Mouse (Mus musculus) activated CD4-positive, CD25-positive, alpha-beta regulatory T cell, adult 4 months (primary cell): ENCODE measurements around the gene Tmem235. TPM values are rescaled to one million over a fixed set of nuclear protein-coding genes. Genes with fewer than 3 reads are reported as not detected.
"Not testable (repeated sequence)": the region's sequence is repeated elsewhere in the genome, so short reads cannot be mapped to it uniquely, and the experiment has no call there.

Experiments
- ATAC-seq: one replicate; pipeline ENCODE4 v1.8.0; 2017
- polyA plus RNA-seq, 2 experiments: library from polyadenylated mRNA; unstranded; fragments of 100-300 nt; shearing (Covaris generic); gene quantifications; one replicate each; pipeline ENCODE4 v1.2.1; 2017

Gene Tmem235
- not detected for polyA plus RNA-seq

DNA sequence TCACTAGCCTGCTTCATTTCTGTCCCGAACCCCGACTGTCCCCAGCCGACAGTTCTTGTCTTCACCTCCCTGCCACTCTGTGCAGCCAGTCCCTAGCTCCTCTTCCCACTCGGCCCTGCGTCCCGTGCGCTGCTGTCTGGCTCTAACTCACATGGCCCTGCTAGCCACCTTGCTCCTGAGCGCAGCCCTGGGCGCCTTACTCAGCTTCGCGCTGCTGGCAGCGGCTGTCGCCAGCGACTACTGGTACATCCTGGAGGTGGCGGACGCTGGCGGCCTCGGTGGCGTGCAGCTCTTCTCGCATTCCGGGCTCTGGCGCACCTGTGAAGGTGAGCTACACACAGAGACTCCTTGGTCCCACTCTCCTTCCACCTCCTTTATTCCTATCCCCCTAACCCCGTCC lies at the start of gene Tmem235:
Tmem235 (plus strand) TSS at position 152 of the 400 bp plus-strand sequence.
- no peak for ATAC-seq

DNA sequence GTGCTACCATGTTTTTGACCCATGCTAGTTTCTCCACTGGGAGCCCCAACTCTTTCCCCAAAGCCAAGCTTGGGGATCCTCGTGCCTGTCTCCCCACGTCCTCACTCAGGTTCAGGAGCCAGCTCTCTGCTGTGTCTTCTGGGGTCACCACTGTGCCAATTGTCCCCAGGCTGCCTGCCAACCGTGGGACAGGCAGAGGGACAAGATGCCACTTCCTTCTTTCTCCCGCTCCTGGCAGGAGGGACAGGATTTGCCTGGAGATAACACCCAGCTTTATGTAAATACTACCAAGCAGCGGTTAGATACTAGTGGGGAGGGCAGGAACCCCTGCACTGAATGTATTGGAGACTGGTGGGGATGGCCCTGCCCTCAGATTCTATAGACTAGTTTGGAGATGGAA lies 46.7 kb upstream of the Tmem235 start:
- ATAC-seq, result no peak

DNA sequence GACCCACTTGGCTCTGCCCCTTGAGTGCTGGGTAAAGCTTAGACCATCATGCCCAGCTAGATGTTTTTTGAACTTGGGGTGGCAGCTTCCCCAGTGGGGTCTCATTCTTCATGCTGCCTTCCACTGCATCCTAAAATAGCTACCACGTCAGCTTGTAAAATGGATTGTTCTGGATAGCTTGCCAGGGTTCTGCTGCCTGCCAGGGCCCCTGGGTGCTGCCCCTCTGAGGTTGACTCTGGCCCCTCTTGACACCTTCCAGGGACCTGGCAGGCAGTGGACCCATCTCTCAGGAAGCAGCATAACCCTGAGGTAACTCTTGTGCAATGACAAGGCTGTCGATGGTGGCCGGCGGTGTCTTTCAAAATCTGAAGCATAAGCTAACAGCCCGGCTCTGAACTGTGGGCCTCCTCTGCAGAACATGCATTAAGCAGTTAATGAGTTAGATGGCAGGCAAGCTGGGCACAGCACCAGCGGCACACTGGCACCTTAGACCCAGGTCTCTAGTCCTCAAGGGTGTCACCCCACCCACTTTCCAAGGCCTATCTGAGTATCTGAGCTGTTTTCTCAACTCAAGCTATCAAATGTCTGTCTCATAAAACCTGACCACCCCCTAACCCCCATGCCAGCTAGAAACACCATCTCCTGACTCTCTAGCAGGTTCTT lies 45.7 kb upstream of the Tmem235 start:
- no peak for ATAC-seq

DNA sequence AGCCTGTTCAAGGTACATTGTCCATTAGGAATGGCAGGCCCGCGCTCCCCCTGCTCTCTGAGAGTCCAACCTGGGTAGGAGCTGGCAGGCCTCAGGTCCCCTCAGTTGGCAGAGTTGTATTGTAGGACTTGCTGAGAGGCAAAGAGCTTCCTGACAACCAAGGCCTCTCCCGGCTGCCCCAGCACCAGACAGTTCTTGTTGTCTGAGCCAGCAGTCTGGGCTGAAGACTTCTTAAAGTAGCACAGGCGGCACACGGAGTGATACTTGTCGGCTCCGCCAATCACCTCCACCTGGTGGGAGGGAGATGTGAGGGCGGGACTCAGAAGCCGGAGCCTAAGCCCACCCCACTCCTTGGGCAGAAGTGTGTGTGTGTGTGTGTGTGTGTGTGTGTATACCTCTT lies 44.7 kb upstream of the Tmem235 start:
- ATAC-seq, result not testable (repeated sequence)

DNA sequence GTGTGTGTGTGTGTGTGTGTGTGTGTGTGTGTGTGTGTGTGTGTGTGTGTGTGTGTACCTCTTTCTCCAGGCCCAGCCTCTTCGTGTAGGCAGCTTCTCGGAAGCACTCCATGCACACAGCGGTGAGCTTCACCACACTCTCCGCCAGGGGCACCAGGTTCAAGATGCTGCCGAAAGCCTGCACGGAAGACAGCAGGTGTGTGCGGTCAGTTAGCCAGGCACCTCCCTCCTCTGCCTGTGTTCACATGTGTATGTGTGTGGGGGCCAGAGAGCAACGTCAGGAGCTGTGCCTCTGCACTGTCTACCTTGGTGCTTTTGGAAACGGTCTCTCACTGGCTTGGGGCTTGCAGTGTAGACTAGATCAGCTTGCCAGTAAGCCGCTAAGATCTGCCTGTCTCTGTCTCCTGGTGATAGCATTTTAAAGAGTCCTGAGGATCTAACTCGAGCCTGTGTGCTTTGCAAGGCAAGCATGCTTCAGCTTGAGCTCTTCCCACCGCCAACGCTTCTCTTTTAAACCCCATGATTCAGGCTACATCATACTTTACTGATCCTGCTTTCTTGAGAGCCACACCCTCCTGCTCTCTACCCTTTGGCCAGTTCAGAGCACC lies 44.1 kb upstream of the Tmem235 start:
- ATAC-seq, result no peak

DNA sequence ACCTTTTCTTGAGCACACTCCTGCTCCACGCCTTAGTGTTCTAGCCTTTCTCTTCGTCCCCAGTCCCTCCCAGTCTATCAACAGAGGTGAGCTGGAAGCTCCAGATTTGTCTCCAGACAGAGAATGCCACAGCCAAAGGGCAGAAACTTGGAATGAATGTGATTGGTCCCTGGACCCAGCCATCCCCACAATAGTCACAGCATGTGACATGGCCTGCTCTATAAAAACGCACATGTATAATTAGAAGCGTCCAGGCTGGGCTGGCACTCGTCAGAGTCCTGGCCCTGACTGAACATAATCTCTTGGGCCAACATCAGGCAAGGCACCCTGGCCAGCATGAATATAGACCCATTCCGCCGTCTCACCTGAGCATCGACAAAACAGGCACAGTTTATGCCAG lies 41.5 kb upstream of the Tmem235 start:
- ATAC-seq, result no peak

DNA sequence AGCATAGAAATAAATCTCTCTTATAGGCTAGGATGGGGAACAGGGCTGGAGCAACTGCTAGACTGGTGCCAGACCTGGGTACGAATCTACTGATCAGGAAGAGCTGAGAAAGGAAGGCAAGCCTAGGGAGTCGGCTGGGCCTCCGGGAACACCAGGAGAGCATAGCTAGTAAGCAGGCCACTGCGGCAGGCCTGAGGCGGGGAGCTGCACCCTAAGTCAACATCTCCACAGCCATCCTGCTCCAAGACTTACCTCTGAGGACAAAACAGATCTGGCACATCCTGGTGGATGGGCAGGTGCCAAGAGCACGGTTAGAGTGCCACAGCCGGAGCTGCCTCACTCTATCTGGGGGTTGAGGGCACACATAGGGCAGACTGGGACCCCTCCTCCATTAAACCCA lies 40.4 kb upstream of the Tmem235 start:
- ATAC-seq, result no peak

DNA sequence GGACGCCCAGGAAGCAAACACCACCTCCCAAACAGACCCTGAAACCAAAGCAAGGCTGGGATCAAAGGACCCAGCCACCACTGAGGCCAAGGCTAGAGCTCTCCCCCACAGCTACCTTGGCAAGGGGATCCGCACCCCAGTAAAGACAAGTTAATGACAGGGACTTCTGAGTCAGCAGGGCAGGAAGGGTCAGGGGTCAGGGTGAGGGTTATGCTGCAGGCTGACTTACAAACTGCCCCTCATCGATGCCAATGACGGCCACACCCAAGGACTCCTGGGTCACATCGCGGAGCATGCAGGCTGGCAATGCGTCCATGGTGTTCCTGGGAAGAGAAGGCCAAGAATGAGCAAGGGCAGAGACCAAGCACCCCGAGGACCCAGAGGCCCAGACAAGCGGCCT lies 38.7 kb upstream of the Tmem235 start:
- ATAC-seq, result no peak

DNA sequence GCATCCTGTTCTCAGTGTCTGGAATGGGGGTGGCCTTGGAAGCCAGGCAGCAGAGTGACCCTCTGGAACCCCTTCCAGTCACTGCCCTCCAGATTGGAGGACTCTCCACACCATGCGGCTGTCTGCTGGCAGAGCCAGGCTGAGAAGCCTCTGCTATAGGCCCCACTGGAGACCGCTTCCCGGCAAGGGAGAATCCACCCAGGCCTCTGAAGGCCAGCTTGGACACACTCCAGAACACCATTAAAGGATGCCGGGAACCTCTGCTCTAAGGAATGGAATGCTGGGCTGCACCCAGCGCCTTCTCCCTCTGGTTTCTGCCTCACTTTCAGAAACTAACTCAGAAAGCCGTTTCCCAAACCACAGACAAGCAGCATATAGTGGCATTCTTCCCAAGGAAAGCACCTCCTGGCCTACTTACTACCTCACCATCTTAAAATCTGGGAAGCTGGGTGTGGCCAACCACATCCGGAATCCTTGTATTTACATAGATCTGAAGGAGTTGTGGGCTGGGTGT lies 37.8 kb upstream of the Tmem235 start:
- no peak for ATAC-seq

DNA sequence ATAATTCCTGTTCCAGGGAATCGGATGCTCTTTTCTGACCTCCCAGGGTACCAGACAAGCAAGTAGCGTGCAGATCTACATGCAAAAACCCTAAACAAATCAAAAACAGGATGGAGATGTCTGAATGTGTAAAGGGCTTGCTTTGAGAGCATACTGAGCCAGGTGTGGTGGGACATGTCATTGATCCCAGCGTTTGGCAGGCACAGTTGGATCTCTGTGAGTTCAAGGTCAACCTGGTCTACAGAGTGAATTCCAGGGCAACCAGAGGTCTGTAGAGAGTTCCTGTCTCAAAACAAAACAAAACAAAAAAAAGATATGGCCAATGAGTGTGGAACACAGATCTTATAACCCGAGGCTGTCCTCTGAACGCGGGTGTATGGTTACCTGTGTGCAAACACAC lies 37.1 kb upstream of the Tmem235 start:
- ATAC-seq, result no peak

DNA sequence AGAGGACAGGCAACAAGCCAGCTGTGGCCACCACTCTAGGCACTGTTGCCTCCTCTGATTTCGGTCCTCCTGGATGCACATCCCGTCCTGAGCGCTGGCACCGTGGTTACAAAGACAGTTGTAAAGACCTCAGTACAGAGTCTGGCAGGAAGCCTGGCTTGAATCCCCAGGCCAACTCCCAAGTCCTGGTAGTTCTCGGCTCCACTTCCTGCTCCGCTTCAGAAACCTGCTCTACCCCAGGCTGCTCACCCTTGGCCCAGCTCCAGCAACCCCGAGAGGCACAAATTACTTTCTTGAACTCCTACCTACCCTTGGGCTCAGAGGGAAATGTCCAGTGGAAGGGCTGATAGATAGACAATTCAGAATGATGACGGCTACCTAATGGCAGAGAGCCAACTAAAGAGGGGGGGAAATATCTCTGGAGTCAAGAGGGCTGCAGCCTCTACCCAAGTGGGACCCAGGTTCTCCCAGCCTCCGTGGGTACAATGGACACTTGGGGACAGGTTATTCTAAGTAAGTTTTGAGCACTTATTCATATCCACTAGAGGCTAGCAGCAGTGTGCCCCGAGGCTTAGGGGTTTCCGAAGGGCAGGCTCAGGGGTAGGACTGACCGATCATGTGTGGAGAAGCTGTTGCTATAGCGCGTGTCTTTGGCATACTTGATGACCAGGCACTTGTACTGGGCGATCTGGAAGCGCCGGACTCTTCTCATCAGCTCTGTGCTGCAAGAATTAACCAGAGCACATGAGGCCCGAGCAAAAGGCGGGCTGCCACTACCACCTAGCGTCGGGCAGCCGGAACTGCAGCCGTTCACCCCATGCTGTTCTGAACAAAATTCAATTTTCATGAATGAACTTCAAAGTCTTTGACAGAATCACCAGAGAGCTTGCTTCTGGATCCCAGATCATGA lies 36.2 kb upstream of the Tmem235 start:
- peak; percentile 34 for ATAC-seq

DNA sequence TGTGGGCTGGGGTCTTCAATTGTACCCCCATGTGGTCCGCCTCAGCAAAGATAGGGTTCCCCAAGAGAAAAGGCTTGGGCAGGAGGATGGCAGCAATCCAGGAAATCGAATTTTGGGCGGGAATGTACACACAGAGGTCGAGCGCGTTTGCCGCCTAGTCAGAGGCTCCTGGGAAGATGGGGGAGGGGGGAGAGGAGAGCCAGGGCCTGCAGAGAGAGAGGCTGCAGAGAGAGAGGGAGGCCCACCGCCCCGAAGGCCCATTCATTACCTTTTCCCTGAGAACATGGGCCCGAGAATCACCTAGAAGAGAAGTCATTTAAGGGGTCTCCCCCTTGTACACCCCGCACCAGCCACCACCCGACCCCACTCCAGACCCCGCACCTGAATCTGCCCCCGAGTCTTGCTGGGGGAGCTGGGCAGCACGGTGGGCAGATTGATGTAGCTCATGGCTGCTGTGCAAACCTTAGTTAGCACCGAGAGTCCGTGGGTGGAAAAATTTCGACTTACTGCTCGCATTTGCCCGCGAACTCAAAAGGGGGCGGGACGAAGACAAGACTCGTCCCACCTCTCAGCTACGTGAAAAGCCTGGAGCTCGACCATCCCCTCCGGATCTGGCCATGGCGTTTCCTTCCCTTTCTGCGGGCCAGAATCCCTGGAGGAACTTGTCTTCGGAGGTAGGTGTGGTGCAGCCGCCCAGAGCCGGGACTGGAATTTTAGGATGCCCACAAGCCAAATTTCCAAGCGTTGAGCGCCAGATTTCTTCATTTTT lies 35.0 kb upstream of the Tmem235 start, which contains the start of the genes Afmid and Tk1:
Afmid (plus strand) TSS at position 592 of the 769 bp plus-strand sequence.
Tk1 (minus strand) TSS at position 760 of the 769 bp plus-strand sequence.
- ATAC-seq, result peak; percentile 17

DNA sequence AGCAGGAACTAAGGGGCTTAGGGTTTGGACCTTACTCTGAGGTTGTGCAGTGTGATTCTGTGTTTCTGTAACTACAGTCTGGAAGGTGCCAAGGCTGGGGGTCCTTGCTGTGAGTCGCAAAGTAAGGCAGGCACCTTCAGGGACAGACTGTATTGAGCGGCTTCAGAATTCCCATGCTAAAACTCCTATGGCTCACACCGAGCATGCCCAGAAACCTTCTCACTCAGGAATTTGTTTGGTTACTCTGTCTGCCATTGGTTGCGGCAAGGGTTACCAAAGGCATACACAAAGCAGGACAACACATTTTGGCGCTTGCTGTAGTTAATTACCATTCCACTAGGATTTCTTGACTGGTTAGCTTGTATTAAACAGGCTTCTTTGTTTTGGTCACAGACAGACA lies 34.4 kb upstream of the Tmem235 start:
- no peak for ATAC-seq

DNA sequence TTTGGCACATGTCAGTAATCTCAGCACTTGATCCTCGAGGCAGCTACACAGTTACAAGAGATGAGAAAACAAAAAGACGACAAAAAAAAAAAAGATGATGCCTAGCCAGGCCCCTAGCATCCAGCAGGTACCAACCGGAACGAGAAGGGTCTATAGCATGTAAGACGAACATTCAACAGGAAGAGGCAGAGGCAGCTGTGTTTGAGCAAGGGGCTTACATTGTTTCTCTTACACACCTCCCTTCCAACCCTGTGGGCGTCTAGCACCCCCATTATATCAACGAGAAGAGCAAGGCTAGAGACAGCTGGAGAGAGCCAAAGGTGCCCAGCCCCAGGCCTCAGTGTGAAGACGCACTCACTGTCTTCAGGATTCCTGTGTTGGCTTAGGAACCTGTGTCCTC lies 33.6 kb upstream of the Tmem235 start:
- no peak for ATAC-seq

DNA sequence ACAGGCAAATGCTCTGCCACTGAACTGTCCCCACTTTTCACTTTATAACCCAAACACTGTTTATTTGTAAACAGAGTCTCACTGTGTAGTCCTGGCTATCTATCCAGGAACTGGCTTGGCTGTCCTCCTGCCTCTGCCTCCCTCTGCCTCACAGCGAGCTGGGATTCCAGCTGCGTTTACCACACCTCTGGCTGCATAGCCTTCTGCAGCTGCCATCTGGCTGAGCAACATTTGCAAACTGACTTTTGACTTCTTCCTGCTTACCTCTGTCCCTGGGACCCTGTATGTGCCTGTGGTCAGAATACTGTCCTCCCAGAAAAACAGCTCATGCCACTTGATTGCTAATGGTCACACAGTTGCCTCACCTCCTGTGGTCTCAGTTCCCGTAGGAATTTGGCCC lies 33.2 kb upstream of the Tmem235 start:
- ATAC-seq, result no peak

DNA sequence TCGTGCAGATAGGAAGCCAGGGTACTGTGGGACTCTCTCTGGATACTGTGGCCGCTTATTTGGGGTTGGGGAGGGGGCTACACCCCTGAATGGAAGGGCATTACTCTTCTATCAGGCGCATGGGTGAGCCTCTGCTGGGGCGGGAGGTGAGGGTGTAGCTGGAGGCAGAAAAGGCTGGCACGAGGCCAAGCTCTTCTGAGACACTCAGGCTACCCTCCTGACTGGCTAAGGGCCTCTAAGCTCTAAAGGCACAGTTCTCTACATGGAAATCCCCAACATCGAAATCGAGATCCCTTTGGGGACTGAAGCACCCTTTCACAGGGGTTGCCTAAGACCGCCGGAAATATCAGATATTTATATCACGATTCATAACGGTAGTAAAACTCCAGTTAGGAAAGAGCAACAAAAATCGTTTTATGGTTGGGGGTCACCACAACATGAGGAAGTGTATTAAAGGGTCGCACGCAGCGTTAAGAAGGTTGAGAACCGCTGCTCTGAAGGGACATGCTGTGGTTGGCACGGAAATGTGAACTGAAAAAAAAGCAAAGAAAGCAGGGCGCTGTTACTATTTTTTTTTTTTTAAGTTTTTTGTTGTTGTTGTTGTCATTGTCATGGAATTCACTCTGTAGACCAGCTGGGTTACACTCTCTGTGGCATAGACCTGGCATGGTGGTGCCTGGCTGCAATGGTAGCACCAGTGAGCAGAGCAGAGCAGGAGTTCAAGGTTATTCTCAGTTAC lies 32.2 kb upstream of the Tmem235 start:
- peak; percentile 30 for ATAC-seq

DNA sequence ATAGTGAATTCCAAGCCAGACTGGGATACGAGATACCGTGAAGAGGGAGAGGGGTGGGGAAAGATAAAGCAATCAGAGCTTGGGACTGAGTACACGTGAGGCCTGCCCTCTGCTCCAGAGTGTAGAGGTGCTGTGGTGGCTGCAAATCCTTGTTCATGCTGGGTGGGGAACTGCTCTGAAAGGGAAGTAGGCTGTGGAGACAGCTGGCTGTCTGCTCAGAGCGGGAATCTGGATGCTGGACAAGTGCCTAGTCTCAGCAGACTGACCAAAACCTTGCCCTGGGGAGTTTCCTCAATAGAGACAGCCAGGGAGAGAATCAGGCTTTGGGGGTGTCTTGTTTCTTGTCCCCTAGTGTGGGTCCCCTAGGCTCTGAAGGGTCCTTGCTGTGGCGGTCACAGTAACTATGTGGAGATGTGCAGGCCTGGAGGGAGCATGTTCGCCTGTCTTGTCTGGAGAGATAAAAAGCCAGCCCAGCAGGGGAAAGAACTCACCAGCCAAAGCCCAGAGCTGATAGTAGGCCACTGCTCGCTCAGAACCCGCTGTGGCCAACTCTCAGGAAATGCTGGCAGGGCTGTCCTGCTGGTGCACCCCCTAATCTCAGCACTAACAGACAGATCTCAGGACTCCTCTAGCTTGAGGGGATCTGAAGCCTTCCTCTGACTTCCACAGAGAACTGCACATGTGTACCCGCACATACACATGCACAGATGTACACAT lies 31.5 kb upstream of the Tmem235 start:
- no peak for ATAC-seq

DNA sequence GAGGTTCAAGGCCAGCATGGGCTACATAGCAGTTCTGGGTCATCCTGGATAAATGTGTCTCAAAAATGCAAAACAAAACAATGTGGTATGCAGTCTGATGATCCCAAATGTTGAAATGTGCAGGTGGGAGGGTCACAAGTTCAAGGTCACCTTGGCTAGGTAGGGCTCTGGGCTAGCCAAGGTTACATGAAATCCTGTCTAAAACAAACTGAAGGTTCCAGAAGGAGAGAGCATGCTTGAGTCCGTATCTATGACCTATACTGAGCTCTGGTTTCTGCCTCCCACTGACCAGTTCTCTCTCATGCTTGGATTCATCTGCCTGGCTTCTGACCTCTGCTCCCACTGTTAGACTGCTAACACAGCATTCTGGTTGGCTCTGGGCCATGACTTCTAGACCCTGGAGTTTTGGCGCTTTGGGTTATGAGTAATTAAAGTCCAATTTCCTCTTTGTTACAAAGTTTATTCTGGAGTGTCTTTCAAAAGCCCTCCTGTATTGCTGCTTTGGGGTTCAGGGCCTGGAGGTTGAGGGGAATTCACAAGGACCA lies 30.8 kb upstream of the Tmem235 start:
- no peak for ATAC-seq

DNA sequence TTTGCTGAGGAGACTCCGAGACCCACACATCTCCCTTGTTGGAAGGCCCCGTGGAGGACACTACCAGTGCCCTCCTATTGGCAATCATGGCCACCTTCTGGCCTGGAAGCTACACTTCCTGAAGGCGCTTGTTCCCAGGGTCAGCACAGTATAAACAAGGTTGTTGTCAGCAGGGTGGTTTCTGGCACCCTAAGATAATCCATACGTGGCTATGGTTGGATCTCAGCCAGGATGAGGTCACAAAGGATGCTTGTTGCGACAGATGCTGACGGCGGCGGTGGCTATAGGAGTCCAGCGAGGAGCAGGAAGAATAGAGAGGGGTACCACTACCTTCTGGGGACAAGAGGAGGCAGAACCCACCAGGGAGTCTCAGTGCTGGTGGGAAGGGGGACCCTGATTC lies 30.2 kb upstream of the Tmem235 start:
- ATAC-seq, result no peak

DNA sequence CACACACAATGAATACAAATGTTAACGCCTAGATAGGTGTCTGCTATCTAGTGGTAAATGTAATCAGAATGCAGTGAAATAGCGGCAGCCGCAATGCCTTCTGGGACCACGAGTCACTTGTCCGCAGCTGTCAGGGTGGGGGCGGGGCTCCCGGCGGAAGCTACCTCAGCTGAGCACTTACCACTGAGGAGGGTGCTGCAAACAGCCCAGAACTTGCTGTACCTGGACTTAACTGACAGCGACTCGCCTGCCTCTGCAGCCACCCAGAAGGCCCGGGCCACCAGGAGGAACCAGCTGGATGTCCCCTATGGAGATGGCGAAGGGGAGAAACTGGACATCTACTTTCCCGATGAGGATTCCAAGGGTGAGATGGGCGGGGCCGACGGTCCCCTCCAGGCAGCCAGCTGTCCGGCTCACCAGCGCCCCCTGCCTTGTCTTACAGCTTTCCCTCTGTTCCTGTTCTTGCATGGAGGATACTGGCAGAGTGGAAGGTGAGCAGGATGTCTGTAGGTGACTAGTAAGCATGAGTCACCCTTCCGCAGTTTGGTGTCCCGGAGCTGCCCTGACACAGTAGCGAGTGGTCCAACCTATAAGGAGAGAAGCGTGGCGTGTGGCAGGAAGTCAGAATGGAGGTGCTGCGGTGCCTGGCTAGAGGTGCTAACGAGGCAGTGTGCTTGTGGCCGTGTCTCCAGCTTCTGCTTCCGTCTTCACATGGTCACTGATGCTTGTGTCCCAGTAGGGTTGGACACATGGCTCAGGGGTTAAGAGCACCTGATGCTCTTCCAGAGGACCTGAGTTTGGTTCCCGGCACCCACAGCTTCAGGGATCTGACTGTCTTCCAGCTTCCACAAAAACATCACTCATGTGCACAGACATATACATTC lies 28.2 kb upstream of the Tmem235 start:
- ATAC-seq, result peak; percentile 90
